Mouse (Mus musculus) gastrocnemius, postnatal 25 days (tissue): ENCODE results near the gene Meioc. TPM values are rescaled to one million over a fixed set of nuclear protein-coding genes. Genes with fewer than 3 reads are reported as not detected.
A peak's percentile ranks its signal among the peaks of the same experiment; 100 is the strongest.
"Not testable (repeated sequence)": the region's sequence is repeated elsewhere in the genome, so short reads cannot be mapped to it uniquely, and the experiment has no call there.

Source experiments
- DNase-seq: peaks from one replicate; pipeline ENCODE4 v3.0.0; 2022
- microRNA-seq, 2 experiments: library from miRNA; unstranded; fragments of <30 nt; microRNA quantifications; one replicate each; pipeline ENCODE4 v1.2.0; 2021; ENCODE audit warnings: borderline replicate concordance in 2 of 2
- total RNA-seq, 2 experiments: library from RNA; stranded (reverse); gene quantifications; 1 replicate in 1 of 2; 2 replicates in 1 of 2; pipeline ENCODE4 v1.2.3; 2021

Meioc gene
- total RNA-seq, 2 experiments from 2014 or later, result not detected

DNA sequence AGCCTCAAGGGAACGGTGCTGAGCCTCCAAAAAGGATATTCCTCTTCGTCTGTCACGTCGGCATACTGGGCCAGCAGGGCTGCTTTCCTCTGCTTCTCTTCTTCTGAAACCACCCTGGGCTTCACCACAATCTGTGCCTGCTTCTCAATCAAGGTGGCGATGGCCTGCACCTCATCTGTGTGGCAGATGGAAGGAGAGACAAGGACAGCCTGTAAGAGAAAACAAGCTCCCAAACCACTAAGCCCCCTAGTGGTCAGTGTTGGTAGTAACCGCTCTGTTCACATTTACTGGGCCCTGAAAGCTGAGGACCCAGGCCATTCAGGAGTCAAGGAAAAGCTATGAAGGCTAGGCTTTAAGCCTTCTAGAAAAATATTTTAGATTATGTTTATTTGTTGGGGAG, 26.6 kb downstream of the Meioc start:
- DNase-seq, result no peak

DNA sequence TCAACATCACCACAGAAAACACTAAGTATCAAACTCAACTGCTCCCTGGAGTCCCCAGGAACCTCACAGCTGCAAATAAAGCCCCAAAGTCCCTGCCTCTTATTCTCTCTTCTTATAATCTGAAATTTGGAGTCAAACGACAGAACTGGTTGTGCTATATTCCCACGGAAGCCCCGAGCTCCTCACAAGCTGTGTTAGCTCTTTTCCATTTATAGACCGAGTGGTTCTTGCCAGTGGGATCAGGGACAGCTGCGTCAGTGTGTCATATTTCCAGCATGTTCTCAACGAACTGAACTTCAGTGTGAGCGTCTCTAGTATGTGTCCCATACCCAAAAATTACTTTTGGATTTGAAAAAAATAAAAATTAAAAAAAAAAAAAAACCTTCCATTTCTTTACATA, 31.8 kb downstream of the Meioc start:
- DNase-seq, result peak; percentile 41

DNA sequence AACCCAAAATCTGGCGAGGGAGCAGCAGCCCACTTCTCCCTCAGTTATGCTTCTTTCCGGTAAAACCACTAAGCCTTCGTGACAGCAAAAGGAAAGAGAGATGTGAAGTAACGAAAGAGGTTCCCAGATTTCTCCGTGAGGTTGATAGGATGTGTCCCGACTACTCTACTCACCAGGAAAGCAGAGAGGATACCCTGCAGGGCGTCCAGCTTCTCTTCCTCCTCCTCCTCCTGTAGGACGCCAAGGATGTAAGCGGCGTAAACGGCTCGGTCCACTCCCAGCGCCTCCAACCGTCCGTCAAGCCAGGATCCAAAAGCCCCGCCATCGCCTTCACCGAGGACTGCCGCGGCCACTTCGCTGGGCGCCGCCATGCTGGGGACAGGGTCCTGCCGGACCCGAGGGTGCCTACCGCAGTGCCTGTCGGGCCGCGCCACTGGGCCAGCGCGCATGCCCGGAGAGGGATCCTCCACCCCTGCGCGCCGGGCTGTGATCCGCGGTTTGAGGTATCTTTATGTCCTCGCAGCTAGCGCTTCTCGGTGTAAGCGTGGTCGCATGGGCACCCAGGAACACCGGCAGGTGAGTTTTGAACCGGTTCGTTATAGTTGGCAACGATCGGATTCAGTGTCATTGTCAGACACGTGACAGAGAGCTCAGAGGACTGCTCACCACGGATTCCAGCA, 34.0 kb downstream of the Meioc start, which contains the start of gene Ccdc43:
Gene Ccdc43 (minus strand): TSS at position 445 of the 680 bp plus-strand sequence.
- peak; percentile 84 for DNase-seq

DNA sequence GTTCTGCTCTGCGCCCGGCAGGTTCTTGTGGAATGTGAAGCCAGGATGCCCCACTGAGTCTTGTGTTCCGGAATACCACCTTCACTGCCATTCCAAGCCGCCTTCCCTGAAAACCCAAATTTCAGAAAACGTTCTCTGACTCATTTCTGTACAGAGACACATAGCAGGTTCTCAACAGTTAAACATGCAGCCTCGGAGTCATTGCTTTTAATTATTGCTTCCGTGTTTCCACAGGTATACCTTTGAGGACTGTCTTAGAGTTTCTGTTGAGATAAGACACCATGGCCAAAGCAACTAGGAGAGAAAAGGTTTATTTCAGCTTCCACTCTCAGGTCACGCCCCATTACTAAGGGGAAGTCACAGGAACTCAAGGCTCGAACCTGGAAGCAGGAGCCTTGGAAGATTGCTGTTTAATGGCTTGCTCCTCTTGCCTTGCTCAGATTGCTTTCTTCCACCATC, 34.5 kb downstream of the Meioc start:
- DNase-seq, result no peak

DNA sequence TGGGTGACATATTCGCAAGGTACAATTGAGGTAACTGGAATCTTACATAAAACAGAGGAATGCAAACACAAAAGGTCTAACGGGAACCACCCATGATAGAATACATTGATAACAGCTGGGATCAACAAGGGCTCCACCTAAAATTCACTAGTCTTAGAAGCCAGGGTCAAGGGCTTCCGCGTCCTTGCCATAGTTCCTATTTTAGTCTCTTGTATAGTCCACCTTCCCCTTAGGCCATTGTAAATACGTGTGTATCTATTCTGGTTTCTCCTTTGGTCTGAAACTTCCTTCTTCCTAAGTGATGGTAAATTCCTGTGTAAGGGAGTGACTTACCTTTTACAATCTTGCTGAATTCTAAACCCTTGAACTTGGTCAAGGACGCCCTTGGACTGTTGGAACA, 38.7 kb downstream of the Meioc start:
- not testable (repeated sequence) for DNase-seq

DNA sequence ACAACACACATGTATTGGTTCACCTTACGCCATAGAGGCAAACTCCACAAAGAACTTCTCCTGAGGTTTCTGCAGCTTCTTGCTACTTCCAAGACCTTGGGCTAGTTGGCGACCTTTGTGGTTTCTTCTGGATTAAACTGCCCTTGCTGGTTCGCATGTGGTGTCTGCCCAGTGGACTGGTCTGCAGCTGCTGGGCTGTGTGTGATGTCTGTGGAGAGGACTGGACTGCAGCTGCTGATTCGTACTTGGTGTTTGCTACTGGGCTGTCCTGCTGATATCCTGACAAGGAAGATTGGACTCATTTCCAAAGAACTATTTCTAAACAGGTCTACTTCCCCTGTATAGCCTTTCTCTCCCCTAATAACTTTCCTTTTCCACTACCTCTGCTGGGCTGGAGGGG, 48.9 kb downstream of the Meioc start:
- no peak for DNase-seq

DNA sequence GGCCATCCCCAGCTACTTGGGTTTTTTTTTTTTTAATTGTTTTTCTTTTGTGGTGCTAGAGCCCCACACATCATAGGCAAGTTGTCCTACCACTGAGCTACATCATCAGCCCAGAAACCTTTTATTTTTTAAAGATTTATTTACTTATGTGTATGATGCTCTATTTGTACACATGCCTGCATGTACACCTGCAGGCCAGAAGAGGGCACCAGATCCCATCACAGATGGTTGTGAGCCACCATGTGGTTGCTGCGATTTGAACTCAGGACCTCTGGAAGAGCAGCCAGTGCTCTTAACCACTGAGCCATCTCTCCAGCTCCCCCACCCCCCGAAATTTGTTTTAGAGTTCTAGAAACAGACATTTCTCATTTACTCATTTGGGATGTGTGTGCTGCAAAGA, 51.1 kb downstream of the Meioc start:
- DNase-seq, result not testable (repeated sequence)

DNA sequence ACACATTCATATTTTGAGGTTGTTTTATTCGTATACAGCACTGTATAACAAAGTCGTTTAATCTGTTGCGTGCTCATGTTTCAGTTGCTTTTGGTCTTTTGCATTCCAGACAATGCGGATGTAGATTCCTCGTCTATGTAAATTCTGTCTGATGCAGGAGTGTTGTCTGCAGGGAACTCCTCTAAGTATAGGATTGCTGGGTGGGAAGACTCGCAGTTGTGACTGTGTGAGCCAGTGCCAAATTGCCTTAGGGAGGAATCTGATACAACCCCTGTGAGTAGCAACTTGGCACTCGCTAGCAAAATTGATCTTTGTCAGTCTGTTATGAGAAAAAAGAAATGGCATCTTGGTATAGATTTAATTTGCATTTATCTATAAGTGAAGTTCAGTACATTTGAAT, 52.6 kb downstream of the Meioc start:
- DNase-seq, result no peak

DNA sequence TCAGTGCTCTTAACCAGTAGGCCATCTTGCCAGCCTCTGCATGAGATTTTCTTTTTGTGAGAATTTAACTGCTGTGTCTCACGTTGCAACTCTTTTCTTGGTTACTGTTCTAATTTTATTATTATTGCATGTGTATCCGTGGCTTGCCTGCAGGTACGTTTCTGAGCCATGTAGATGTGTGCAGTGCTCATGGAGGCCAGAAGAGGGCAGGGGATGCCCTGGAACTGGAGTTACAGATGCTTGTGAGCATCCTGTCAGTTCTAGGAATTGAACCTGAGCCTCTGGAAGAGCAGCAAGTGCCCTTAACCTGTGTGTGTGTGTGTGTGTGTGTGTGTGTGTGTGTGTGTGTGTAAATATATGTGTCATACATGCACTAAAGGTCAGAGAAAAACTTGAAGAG, 62.1 kb downstream of the Meioc start:
- DNase-seq, result no peak

DNA sequence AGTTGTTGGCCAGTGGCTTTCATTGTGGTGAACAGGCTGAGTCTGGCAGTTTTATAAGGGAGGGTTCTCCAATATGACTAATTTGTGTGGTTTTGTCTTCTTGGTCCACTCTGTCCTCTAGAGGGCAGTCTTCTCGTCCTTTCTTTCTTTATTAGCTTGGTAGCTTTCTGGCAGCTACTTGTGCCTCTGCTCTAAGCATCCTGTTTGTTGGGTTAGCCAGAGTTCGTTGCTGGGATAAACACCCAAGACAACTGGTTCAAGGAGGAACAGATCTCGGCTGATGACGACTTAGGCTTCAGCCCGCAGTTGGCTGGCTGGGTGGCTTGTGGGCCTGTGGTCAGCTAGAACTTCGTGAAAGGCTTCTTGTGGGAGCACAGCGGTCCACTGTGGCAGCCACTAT, 65.1 kb downstream of the Meioc start:
- DNase-seq, result peak; percentile 61

DNA sequence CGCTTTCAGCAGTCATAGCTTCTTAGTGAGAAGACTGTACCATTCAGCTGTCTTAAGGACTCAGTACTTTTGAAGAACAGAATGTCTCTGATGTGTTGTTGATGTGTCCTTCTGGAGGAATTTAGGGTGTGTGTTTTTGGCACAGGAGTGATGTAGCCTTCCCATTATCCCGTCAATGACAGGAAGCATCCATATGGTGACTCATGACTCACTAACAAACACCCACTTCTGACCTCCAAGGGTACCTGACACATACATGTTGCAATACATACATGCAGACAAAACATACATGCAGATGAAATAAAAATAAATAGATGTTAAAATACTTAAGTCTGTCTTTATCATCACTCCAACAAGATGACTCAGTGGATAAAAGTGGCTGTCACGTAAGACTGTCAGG, 66.3 kb downstream of the Meioc start:
- DNase-seq, result no peak

DNA sequence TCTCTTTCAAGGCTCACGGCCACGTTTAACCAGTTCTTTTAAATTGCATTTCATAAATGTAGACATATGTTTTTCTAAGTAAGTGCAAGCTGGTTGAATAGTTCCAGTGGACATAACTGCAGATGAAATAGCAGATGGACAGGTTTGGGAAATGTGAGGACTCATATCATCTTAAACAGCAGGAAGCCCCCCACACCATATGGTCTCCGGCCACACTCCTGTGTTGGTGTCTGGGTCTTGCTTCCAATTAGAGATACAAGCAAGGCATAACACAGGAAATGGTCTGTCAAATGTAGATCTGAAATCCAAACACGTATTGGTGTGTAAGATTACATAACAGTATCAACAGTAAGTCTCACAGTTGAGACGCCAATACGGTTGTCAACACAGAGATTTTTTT, 67.8 kb downstream of the Meioc start:
- DNase-seq, result no peak

Small RNA genes lying within 50 kb of the gene (microRNA-seq; reads per million reads assigned to microRNA genes)
- gene Gm22920, result 0 reads per million in 2 experiments

Other genes starting within 250 kb of the Meioc start
- gene Grn, start 233.4 kb upstream of the Meioc start, total RNA-seq, result 10 to 100 TPM; 28.7 to 35.2 TPM
- gene Fam171a2, start 216.0 kb upstream of the Meioc start, total RNA-seq, result 1 to 10 TPM; 1.6 to 2.7 TPM
- gene Itga2b, start 193.6 kb upstream of the Meioc start, total RNA-seq, result 1 to 10 TPM; 1.4 to 1.6 TPM
- 10 to 100 TPM; 17.5 to 19.6 TPM for gene Gpatch8, start 107.3 kb upstream of the Meioc start, total RNA-seq
- under 1 TPM in 1 of 2 experiments, not detected in 1; 0.43 TPM for gene Gm11627, start 84.3 kb upstream of the Meioc start, total RNA-seq
- gene Fzd2, start 59.3 kb upstream of the Meioc start, total RNA-seq, result 1 to 10 TPM; 2.5 to 2.7 TPM
- gene Ccdc43, start 34.1 kb downstream of the Meioc start, total RNA-seq, result 10 to 100 TPM; 60.3 to 73.0 TPM
- under 1 TPM; 0.29 to 0.77 TPM for gene Adam11, start 97.7 kb downstream of the Meioc start, total RNA-seq
- gene Gjc1, start 156.0 kb downstream of the Meioc start, total RNA-seq, result 1 to 10 TPM; 5.2 to 7.3 TPM
- 1 to 10 TPM; 3.3 to 3.9 TPM for gene Higd1b, start 172.1 kb downstream of the Meioc start, total RNA-seq
- gene Eftud2, start 217.3 kb downstream of the Meioc start, total RNA-seq, result 10 to 100 TPM; 23.7 to 25.5 TPM
- not detected for gene Ccdc103, start 217.5 kb downstream of the Meioc start, total RNA-seq
- not detected for gene Fam187a, start 221.5 kb downstream of the Meioc start, total RNA-seq
- not detected for gene Gfap, start 237.2 kb downstream of the Meioc start, total RNA-seq